Mouse (Mus musculus) limb, embryonic 15.5 days (tissue): ENCODE measurements around the gene Mat2b. TPM values are rescaled to one million over a fixed set of nuclear protein-coding genes. Genes with fewer than 3 reads are reported as not detected.
"Not testable (repeated sequence)": the region's sequence is repeated elsewhere in the genome, so short reads cannot be mapped to it uniquely, and the experiment has no call there.

ENCODE experiments used
- ATAC-seq: fragments of 200-750 bp; cut with Nextera tagmentation; 2 replicates; pipeline ENCODE4 v1.8.0; 2017; ENCODE audit warnings: low read depth, moderate TSS enrichment; ENCODE audit not compliant: insufficient number of reproducible peaks, low FRiP score, low TSS enrichment
- H3K27ac ChIP-seq: fragments of 300-500 bp; sonication (generic); 2 replicates; pipeline ENCODE4 v1.5.1; 2015; ENCODE audit warnings: moderate library complexity, mild to moderate bottlenecking, inconsistent platforms
- H3K27me3 ChIP-seq: fragments of 300-500 bp; sonication (generic); 2 replicates; pipeline ENCODE4 v1.6.1; 2015; ENCODE audit warnings: inconsistent platforms
- H3K36me3 ChIP-seq: fragments of 300-500 bp; sonication (generic); 2 replicates; pipeline ENCODE4 v1.6.1; 2015; ENCODE audit warnings: inconsistent platforms
- H3K4me1 ChIP-seq: fragments of 300-500 bp; sonication (generic); 2 replicates; pipeline ENCODE4 v1.6.1; 2015; ENCODE audit warnings: inconsistent platforms
- H3K4me2 ChIP-seq: fragments of 300-500 bp; sonication (generic); 2 replicates; pipeline ENCODE4 v1.6.1; 2015; ENCODE audit warnings: mild to moderate bottlenecking, inconsistent platforms
- H3K4me3 ChIP-seq: fragments of 300-500 bp; sonication (generic); 2 replicates; pipeline ENCODE4 v1.5.1; 2015; ENCODE audit warnings: mild to moderate bottlenecking, inconsistent platforms
- H3K9ac ChIP-seq: fragments of 300-500 bp; sonication (generic); 2 replicates; pipeline ENCODE4 v1.6.1; 2015; ENCODE audit warnings: inconsistent platforms
- H3K9me3 ChIP-seq: fragments of 300-500 bp; sonication (generic); 2 replicates; pipeline ENCODE4 v1.6.1; 2016; ENCODE audit warnings: inconsistent platforms
- WGBS: fragments of 180-500 bp; shearing (Covaris S2); methylation state at CpG from one replicate; pipeline ENCODE4 v1.1.7; 2015; 5-methylcytosine and 5-hydroxymethylcytosine counted together
- polyA plus RNA-seq: library from polyadenylated mRNA; unstranded; fragments of >200 nt; fragmentation: Nextera tagmentation; extraction: Ambion mirVana; gene quantifications from 2 replicates; pipeline ENCODE4 v1.2.1, GENCODE M21; 2015

The Mat2b gene
- polyA plus RNA-seq, result 104 and 109 TPM in 2 replicates

GRCm38 (mm10) chr11:40695103-40695502 lies at the start of gene Mat2b:
Mat2b (minus strand) TSS chr11:40695203.
- WGBS, result 71% methylated on average over 9 of the region's 9 CpGs

GRCm38 (mm10) chr11:40744348-40744747 lies 49.3 kb upstream of the Mat2b start:
- no peaks in the 10 kb centered on the region for H3K9me3 ChIP-seq
- no peak overlapping the region for H3K4me2 ChIP-seq
- WGBS, result 81% methylated on average over 3 of the region's 3 CpGs
- ATAC-seq, result no peak
- H3K9ac ChIP-seq, result no peak overlapping the region
- H3K27me3 ChIP-seq, result no peaks in the 10 kb centered on the region
- no peak overlapping the region for H3K4me3 ChIP-seq
- H3K27ac ChIP-seq, result no peak overlapping the region
- peaks cover 21% of the 10 kb centered on the region for H3K36me3 ChIP-seq
- no peaks in the 10 kb centered on the region for H3K4me1 ChIP-seq

More at GRCm38 (mm10) chr11:40695103-40695502, at the start of gene Mat2b:
- H3K4me3 ChIP-seq, result peak within 1 kb of the TSS; percentile 94
- no peaks in the 10 kb centered on the region for H3K27me3 ChIP-seq
- H3K27ac ChIP-seq, result peak within 1 kb of the TSS; percentile 97
- peaks cover 3% of the 10 kb centered on the region; the same call in 1 of the 2 replicates for H3K36me3 ChIP-seq
- peak within 1 kb of the TSS; percentile 83 for H3K4me2 ChIP-seq
- ATAC-seq, result no peak
- H3K9ac ChIP-seq, result peak within 1 kb of the TSS; percentile 60
- H3K4me1 ChIP-seq, result peaks cover 14% of the 10 kb centered on the region
- no peaks in the 10 kb centered on the region for H3K9me3 ChIP-seq

DNA sequence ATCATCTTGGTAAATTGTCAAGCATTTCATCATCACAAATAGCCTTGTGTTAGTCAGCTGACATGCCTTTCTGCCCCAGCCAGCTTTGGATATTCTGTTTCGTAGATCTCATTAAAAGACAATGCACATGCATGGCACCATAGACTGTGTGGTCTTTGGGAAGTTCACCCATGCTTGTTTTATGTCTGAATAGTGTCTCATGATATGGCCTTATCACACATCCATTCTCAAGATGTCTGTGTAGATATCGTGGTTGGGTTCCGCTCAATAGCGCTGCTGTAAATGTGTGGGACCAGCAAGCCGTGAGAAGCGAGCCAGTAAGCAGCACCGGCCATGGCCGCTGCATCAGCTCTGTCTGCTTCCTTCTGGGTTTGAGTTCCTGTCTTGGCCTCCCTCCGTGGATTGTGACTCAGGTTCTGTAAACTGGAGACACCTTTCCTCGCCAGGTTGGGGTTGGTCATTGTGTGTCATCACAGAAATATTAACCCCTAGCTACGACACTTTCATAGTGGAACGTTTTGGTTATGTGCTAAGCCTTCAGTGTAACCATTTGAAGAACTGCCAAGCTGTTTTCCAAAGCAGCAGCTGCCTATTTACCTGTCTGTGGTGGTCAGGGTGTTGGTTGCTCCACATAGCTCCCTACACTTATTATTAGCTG lies 46.7 kb upstream of the Mat2b start:
- ATAC-seq, result no peak
- H3K4me1 ChIP-seq, result no peaks in the 10 kb centered on the region
- peaks cover 44% of the 10 kb centered on the region for H3K36me3 ChIP-seq
- H3K9me3 ChIP-seq, result no peaks in the 10 kb centered on the region
- no peak overlapping the region for H3K4me3 ChIP-seq
- H3K9ac ChIP-seq, result no peak overlapping the region
- WGBS, result 86% methylated on average over 12 of the region's 12 CpGs
- no peaks in the 10 kb centered on the region for H3K27me3 ChIP-seq
- H3K27ac ChIP-seq, result no peak overlapping the region
- H3K4me2 ChIP-seq, result no peak overlapping the region

GRCm38 (mm10) chr11:40737369-40737768 lies 42.4 kb upstream of the Mat2b start:
- Histone ChIP-seq H3K4me3 (no peak overlapping the region), H3K27me3 (no peaks in the 10 kb centered on the region), H3K9me3 (no peaks in the 10 kb centered on the region), H3K4me1 (peaks cover 15% of the 10 kb centered on the region), H3K4me2 (no peak overlapping the region), H3K27ac (no peak overlapping the region), H3K36me3 (peaks cover 46% of the 10 kb centered on the region), H3K9ac (no peak overlapping the region)
- 87% methylated on average over 3 of the region's 3 CpGs for whole genome bisulfite sequencing
- ATAC-seq, result no peak

- Histone ChIP-seq H3K4me2 (peak overlapping the region; percentile 74), H3K36me3 (peaks cover 27% of the 10 kb centered on the region), H3K27me3 (no peaks in the 10 kb centered on the region), H3K9ac (peak overlapping the region; percentile 92), H3K4me1 (peaks cover 22% of the 10 kb centered on the region), H3K9me3 (no peaks in the 10 kb centered on the region), H3K4me3 (peak overlapping the region; percentile 94), H3K27ac (peak overlapping the region; percentile 87)
- 4% methylated on average over 11 of the region's 11 CpGs for WGBS
- ATAC-seq, result no peak
Measured at GRCm38 (mm10) chr11:40734251-40734752, 39.3 kb upstream of the Mat2b start.

- Histone ChIP-seq H3K27ac (peak within 1 kb of the TSS; percentile 87), H3K9ac (peak within 1 kb of the TSS; percentile 92), H3K36me3 (peaks cover 25% of the 10 kb centered on the region), H3K27me3 (no peaks in the 10 kb centered on the region), H3K4me3 (peak within 1 kb of the TSS; percentile 94), H3K4me1 (peaks cover 22% of the 10 kb centered on the region), H3K9me3 (no peaks in the 10 kb centered on the region), H3K4me2 (peak within 1 kb of the TSS; percentile 89)
- peak; percentile 99 for ATAC-seq
- WGBS, result under 1% methylated on average over 52 of the region's 52 CpGs
Measured at GRCm38 (mm10) chr11:40733339-40734174, 38.6 kb upstream of the Mat2b start, which contains the start of the genes Hmmr and Nudcd2. Hmmr (minus strand) TSS chr11:40733422. Nudcd2 (plus strand) TSS chr11:40733667.

GRCm38 (mm10) chr11:40732997-40733338 lies 38.0 kb upstream of the Mat2b start:
- H3K9me3 ChIP-seq, result no peaks in the 10 kb centered on the region
- H3K4me2 ChIP-seq, result peak overlapping the region; percentile 89
- H3K36me3 ChIP-seq, result peaks cover 21% of the 10 kb centered on the region
- under 1% methylated on average over 14 of the region's 14 CpGs for WGBS
- H3K4me3 ChIP-seq, result peak overlapping the region; percentile 94
- 0 out of 2 replicates have a peak, but pooled peaks have one; percentile 9 for ATAC-seq
- H3K27me3 ChIP-seq, result no peaks in the 10 kb centered on the region
- peak overlapping the region; percentile 47 for H3K27ac ChIP-seq
- H3K4me1 ChIP-seq, result peaks cover 22% of the 10 kb centered on the region
- peak overlapping the region; percentile 39; the same call in 1 of the 2 replicates for H3K9ac ChIP-seq

DNA sequence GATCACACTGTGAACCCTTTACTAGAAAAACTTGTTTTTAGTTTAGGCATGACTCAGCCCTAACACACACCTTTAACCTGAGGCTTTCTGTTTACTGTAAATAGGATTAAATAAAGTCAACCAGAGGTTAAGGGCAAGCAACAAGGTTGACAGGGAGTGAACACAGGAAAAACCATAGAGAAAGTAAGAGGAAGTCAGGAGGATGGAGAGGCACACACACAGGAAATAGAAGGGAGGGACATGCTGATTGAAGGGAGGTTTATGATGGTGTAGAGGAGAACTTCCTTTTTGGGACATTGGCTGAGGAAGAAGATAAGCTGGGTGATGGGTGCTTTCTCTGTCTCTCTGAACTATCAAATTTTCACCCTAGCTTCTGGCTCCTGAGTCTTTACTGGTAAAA lies 23.3 kb upstream of the Mat2b start:
- no peak for ATAC-seq
- Histone ChIP-seq H3K9ac (no peak overlapping the region), H3K9me3 (no peaks in the 10 kb centered on the region)

DNA sequence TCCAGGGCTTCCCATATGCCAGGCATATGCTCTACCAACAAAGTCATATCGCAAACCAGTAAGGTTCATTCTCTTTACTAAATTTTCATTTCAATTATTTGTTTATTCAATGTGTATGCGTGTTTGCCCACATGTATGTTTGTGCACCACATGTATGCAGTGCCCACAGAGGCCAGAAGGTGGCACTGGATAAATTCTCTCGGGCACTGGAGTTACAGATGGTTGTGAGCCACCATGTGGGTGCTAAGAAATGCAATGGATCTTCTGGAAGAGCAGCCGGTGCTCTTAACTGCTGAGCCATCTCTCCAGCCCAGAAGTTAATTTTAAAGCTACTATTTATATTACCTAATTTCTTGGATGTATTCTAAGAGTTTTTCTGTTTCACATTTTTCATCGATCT lies 20.5 kb upstream of the Mat2b start:
- no peak overlapping the region for H3K4me3 ChIP-seq
- no peaks in the 10 kb centered on the region for H3K9me3 ChIP-seq
- no peak for ATAC-seq
- no peaks in the 10 kb centered on the region for H3K4me1 ChIP-seq
- no peak overlapping the region for H3K27ac ChIP-seq
- WGBS, result 95% methylated on average over 5 of the region's 5 CpGs
- H3K27me3 ChIP-seq, result no peaks in the 10 kb centered on the region
- no peak overlapping the region for H3K9ac ChIP-seq
- H3K4me2 ChIP-seq, result no peak overlapping the region
- H3K36me3 ChIP-seq, result peaks cover 61% of the 10 kb centered on the region

More for the DNA sequence above, 23.3 kb upstream of the Mat2b start:
- H3K27ac ChIP-seq, result no peak overlapping the region
- no peak overlapping the region for H3K4me2 ChIP-seq
- H3K27me3 ChIP-seq, result no peaks in the 10 kb centered on the region
- H3K4me1 ChIP-seq, result no peaks in the 10 kb centered on the region
- H3K4me3 ChIP-seq, result no peak overlapping the region
- H3K36me3 ChIP-seq, result peaks cover 71% of the 10 kb centered on the region

GRCm38 (mm10) chr11:40713858-40714257 lies 18.9 kb upstream of the Mat2b start:
- no peak for ATAC-seq
- Histone ChIP-seq H3K4me1 (no peaks in the 10 kb centered on the region), H3K27me3 (no peaks in the 10 kb centered on the region), H3K36me3 (peaks cover 65% of the 10 kb centered on the region), H3K4me3 (no peak overlapping the region), H3K9me3 (no peaks in the 10 kb centered on the region), H3K27ac (no peak overlapping the region), H3K9ac (no peak overlapping the region), H3K4me2 (no peak overlapping the region)
- 72% methylated on average over 8 of the region's 8 CpGs for WGBS

DNA sequence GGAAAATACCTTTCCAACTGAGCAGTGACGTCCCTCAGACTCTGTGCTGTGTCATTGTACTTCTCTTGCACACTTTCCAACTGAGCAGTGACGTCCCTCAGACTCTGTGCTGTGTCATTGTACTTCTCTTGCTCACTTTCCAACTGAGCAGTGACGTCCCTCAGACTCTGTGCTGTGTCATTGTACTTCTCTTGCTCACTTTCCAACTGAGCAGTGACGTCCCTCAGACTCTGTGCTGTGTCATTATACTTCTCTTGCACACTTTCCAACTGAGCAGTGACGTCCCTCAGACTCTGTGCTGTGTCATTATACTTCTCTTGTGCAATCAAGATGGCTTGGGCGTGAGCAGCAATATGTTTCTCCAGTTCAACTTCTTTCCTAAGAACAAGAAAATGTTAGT lies 14.9 kb upstream of the Mat2b start:
- H3K9ac ChIP-seq, H3K4me2 ChIP-seq, H3K9me3 ChIP-seq, H3K27me3 ChIP-seq, ATAC-seq, H3K4me3 ChIP-seq, H3K27ac ChIP-seq, H3K4me1 ChIP-seq: not testable (repeated sequence)
- WGBS, result 90% methylated on average over 6 of the region's 6 CpGs
- peaks cover 67% of the 10 kb centered on the region for H3K36me3 ChIP-seq
